Mouse (Mus musculus): ENCODE results near the gene Enthd1.
"Not testable (repeated sequence)": the region's sequence is repeated elsewhere in the genome, so short reads cannot be mapped to it uniquely, and the experiment has no call there.

DNA sequence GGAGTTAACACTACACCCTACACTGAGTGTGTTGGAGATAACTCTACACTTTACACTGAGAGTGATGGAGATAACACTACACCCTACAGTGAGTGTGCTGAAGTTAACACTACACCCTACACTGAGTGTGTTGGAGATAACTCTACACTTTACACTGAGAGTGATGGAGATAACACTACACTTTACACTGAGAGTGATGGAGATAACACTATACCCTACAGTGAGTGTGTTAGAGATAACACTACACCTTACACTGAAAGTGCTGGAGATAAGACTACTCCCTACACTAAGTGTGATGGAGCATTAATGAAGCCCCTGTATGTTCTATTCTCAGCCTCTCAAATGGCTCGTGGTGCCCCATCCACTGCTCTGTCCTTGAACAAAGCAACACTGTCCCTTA, 15.6 kb upstream of the Enthd1 start:
- TF ChIP-seq EP300, CTCF (IDR thresholded peaks at IDR 0.05; ENCODE audit: low read depth): not testable (repeated sequence)

Measured in heart, postnatal 0 days (tissue).